Mouse (Mus musculus): Measurements from ENCODE around the gene Slc4a1ap.

The Slc4a1ap gene

GRCm38 (mm10) chr5:31567951-31568657 lies 41.3 kb downstream of the Slc4a1ap start:
- DNase-seq, result no peak

GRCm38 (mm10) chr5:31571023-31571608 lies 44.3 kb downstream of the Slc4a1ap start:
- DNase-seq, result peak; percentile 35 to 42

DNA sequence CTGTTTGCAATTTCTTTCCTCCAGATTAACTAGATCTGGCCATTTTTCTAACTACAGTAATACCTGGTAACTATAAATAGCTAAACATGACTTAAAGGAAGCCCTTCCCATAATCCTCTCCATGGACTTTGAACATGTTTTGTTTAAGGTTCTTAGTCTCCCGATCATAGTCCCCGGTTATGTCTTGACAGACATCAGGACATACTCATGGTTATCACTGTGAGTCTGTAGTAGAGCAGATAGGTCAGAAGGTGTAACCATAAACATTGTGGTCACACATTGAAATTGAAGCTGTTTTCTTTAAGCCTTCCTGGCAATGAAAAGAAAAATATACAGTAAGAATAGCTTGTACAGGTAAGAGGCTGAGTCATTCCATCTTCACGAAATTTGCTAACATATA lies 46.9 kb downstream of the Slc4a1ap start:
- no peak for DNase-seq

DNA sequence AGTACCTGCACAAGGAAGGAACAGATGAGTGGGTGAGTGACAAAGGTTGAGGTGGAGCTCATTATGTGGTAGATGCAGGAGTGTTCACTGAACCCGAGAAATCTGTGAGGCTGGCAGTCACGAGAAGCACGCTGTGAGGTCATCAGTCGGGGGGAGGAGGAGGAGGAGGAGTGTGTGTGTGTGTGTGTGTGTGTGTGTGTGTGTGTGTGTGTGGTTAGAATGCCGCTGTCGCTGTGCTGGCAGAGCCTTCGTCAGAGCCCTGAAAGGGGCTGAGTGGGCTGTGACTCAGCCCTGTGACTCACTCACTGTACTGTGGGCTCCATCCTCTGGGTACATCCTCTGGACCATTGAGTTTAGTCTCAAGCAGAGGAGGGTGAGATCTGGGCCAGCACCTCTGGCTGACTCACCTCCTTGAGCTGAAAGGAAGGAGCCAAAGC lies 49.8 kb downstream of the Slc4a1ap start:
- no peak for DNase-seq

DNA sequence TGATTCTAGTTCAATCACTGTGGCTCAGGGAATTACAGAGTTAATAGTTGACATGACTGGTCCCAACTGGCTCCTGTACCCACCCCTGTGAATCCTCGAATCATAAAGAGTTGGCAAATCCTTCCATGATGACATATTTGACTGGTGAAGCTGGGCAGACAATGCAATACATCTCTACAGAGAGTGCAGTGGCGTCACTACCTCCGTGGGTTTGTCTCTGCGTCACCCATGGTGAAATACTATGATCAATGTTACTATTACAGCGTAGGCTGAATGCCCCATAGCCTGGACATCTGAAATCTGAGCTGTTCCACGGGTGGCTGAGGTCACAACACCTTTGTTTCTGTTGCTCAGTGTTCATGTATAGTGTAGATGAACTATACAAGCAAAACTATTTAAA lies 54.5 kb downstream of the Slc4a1ap start:
- no peak for DNase-seq

DNA sequence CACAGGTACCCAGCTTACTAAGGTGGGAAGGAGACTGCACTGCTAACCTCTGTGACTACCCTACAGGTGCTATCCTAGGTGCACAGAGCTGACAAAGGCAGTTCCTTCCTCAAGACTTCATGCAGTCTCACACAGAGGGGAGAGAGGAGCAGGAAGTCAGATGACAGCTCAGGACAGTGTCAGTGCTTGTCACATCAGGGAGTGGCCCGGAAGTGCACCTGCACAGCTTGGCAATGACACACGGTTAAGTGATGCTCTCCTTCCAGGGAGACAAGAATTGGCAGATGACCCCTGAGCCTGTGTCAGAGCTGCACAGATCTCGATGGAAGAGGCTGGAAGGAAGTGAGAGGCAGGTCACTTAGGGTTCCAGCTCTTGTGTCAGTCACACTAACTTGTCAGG lies 55.1 kb downstream of the Slc4a1ap start:
- no peak for DNase-seq

GRCm38 (mm10) chr5:31583261-31583660 lies 56.5 kb downstream of the Slc4a1ap start:
- no peak for DNase-seq

GRCm38 (mm10) chr5:31585526-31585925 lies 58.7 kb downstream of the Slc4a1ap start:
- DNase-seq, result no peak

DNA sequence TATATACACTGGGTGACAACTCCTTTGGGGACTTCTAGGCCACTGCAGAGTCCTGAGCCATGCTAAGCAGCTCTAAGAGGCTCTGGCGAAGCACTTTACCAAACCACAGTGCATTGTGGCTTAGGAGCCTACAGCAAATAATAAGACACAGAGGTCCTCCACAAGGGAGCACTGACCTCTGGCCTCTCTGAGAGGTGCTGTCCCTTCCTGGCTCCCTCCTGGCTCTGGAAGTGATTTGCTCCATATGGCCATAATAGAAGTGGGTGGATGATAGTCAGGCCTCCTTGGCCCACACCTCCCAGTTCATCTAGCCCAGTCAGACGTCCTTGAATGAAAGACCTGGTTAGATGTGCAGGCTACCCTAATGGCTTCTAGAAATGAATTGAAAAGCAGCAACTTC lies 61.2 kb downstream of the Slc4a1ap start:
- DNase-seq, result no peak

GRCm38 (mm10) chr5:31588672-31589071 lies 61.9 kb downstream of the Slc4a1ap start:
- peak in 1 of 2 experiments; percentile 28 for DNase-seq

GRCm38 (mm10) chr5:31589711-31590319 lies 63.0 kb downstream of the Slc4a1ap start:
- DNase-seq, result no peak

DNA sequence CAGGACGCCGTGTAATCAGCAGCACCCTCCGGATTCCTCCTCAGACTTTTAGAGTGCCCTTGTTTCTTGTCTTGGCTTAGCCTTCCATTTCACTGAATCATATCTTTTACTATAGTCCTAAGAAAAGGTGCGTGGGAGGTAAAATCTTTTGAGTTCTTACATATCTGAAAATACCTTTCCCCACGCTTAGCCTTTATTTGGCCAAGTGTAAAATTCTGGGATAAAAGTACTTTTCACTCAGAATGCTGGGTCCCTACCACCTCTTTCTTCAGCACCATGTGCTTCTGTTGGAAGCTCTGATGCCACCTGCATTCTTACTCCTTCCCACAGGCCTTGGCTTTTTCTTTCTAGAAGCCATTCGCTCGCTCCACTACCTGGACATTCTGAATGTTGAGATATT lies 64.3 kb downstream of the Slc4a1ap start:
- DNase-seq, result no peak

DNA sequence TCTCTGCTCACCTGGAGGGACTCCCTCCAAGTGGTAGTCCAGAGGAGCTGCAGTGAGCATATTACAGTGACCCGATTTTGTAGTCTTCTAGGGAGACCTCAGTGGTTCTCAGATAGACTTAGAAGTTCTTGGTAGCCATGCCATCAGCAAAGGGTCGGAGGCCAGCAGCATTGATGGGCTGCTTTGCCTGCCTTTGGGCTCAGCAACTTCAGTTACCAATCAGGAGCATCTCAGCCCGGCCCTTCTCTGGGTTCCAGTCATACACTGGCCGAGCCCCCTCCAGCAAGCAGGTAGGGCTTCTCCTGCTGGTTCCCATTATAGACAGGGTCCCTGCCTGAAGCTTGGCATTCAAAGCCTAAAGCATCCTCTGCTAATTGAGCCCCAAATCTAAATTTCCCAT lies 69.1 kb downstream of the Slc4a1ap start:
- no peak for DNase-seq

- DNase-seq, result peak; percentile 59 to 67
Observed at GRCm38 (mm10) chr5:31596481-31597429, 70.0 kb downstream of the Slc4a1ap start, which contains the start of gene Mrpl33. TSS of gene Mrpl33 (plus strand) at chr5:31596935.

- no peak for DNase-seq
Observed at GRCm38 (mm10) chr5:31597430-31597944, 70.7 kb downstream of the Slc4a1ap start.

GRCm38 (mm10) chr5:31598121-31598520 lies 71.3 kb downstream of the Slc4a1ap start:
- DNase-seq, result no peak

DNA sequence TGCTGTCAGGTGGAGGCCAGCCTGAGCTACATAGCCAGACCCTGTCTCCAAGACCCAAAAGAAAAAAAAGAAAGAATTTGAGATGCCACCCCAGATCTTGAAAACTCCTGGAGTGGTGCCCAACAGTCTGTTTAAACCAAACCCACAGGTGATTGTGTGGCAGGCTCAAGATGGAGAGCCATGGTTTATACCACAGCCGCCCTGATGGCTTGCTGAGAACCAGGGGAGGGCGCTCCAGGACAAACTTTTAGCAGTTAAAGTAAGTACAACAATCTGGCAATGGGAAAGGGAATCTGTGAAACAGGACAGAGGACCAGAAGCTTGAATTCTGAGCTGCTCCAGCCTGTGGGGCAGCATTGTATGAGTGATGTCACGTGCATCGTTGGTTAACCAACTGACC lies 71.8 kb downstream of the Slc4a1ap start:
- DNase-seq, result peak; percentile 28 to 47

DNA sequence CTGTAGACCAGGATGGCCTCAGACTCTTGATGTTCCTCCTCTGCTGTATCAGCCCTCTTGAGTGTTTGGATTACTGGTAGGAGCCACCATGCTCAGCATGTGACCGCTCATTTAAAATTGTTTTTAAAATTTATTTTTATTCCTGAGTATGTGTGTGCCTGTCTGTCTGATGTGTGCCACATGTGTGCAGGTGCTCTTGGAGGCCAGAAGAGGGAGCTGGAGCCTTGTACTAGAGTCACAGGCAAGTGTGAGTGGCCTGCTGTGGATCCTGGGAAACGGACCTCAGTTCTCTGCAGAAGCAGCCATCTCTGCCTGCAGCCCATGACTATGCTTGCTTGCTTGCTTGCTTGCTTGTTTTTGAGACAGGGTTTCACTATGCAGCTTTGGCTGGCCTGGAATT lies 72.4 kb downstream of the Slc4a1ap start:
- no peak for DNase-seq

GRCm38 (mm10) chr5:31601162-31601722 lies 74.4 kb downstream of the Slc4a1ap start:
- DNase-seq, result no peak

GRCm38 (mm10) chr5:31602377-31602776 lies 75.6 kb downstream of the Slc4a1ap start:
- no peak for DNase-seq

- no peak for DNase-seq
Observed at GRCm38 (mm10) chr5:31603766-31604165, 77.0 kb downstream of the Slc4a1ap start.

DNA sequence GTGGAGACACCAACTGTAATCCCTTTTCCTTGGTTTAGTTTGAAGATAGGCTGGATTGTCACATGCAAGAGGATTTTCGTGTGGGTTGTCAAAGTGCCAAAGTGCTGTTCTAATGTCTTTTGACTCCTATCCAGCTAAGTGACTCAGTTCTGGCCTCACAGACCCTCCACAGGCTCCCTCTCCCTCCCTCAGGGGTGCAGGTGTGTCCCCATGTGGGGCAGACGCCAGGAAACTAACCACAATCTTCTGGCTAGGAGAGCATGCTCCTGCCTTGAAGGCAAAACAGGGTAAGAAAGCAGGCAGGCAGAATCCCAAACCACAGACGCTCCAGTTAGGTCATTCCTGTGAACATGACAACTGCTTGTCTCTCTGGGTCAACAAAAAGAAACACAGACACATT lies 79.4 kb downstream of the Slc4a1ap start:
- no peak for DNase-seq

All from cerebellum, postnatal 14 days (tissue).